Mouse (Mus musculus) macrophage (primary cell): Measurements from ENCODE around the gene Kctd6. TPM values are rescaled to one million over a fixed set of nuclear protein-coding genes. Genes with fewer than 3 reads are reported as not detected.

Experiments used
- H3K27ac ChIP-seq: fragments of 350-480 bp; formaldehyde crosslinking; 2 replicates; pipeline ENCODE4 v1.9.0; 2021
- H3K36me3 ChIP-seq: fragments of 350-480 bp; formaldehyde crosslinking; 2 replicates; pipeline ENCODE4 v1.9.0; 2021; ENCODE audit errors: inconsistent target
- H3K4me3 ChIP-seq: fragments of 350-480 bp; formaldehyde crosslinking; 2 replicates; pipeline ENCODE4 v1.9.0; 2021; ENCODE audit errors: inconsistent target
- H3K79me2 ChIP-seq: fragments of 350-480 bp; formaldehyde crosslinking; 2 replicates; pipeline ENCODE4 v1.9.0; 2021; ENCODE audit errors: inconsistent target
- WGBS: methylation state at CpG from one replicate; pipeline ENCODE4 v1.1.7; 2026; ENCODE audit warnings: inconsistent platforms; ENCODE audit not compliant: missing documents; 5-methylcytosine and 5-hydroxymethylcytosine counted together
- polyA plus RNA-seq: library from polyadenylated mRNA; stranded (reverse); fragments of 250-400 nt; gene quantifications from 3 replicates; pipeline ENCODE4 v1.2.4, GENCODE M21; 2018; ENCODE audit warnings: inconsistent platforms
- total RNA-seq, 78 experiments: library from RNA; depleted of rRNA; stranded (reverse); fragments of 250-400 nt; gene quantifications; 1 replicate in 9 of 78; 2 replicates in 24 of 78; 3 replicates in 43 of 78; 4 replicates in 2 of 78; pipeline ENCODE4 v1.2.4; 2018; ENCODE audit warnings: inconsistent platforms in 56 of 78

Gene Kctd6
- total RNA-seq (2018; cell fraction: chromatin; rRNA removed): 10 to 100 TPM in 25 of 26 experiments, 1 to 10 TPM in 1; 9.7 to 41.4 (median 21.3) TPM
- total RNA-seq (2018; cell fraction: cytosol; rRNA removed): 10 to 100 TPM in 24 of 26 experiments, 1 to 10 TPM in 2; 8.5 to 17.8 (median 13.6) TPM
- total RNA-seq (2018; cell fraction: nucleus; rRNA removed): 10 to 100 TPM; 11.1 to 53.2 (median 22.5) TPM
- polyA plus RNA-seq: 8.9 to 15.7 TPM (median 13.6 TPM) in 3 replicates

DNA sequence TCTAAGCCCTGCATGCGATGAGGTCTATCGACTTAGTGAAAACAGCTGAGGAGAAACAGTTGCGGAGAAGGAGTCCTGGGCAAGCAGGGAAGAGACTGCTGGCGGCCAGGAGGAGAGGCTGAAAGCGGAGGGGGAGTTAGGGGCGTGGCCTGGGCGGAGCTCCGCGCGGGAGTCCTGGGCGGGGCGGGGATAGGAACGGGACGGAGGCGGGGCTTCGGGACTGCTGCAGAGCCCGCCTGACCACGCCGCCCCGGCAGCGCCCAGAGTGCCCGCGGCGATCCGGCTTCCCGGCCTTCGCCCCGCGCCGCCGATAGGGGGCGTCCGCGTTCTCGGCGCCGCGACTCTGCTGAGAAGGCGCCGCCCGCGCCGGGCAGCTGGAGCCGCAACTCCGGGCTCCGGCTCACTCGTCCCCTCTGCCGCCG is at the start of gene Kctd6:
Gene Kctd6 (plus strand): TSS at position 338 of the 422 bp plus-strand sequence.
- 0% methylated on average over 44 of the region's 49 CpGs for WGBS
- H3K36me3 ChIP-seq: no peaks in the 10 kb centered on the region
- H3K27ac ChIP-seq: 0 out of 2 replicates have a peak within 1 kb of the TSS, but pooled peaks have one; percentile 28
- H3K79me2 ChIP-seq: peaks cover 39% of the 10 kb centered on the region; the same call in 1 of the 2 replicates
- H3K4me3 ChIP-seq: peak within 1 kb of the TSS; percentile 80

DNA sequence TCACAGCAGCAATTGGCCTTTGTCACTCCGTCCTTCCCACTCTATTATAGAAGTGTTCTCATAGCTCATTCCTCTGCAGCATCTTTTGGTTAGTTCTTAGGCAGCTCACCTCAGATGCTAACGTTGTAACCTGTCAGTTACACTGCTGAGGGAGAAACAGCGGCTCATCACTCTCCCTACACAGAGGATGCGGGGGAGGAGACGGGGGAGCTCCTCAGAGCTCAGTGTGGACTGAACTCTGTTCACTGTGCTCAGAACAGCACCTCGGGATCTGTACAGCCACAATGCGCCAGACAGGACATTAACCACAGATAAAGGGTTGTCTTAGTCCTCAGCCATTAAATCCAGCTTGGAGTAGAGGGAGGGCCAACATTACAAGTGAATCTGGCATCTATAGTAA is 49.5 kb upstream of the Kctd6 start:
- no peak overlapping the region for H3K27ac ChIP-seq
- WGBS: 94% methylated on average over 7 of the region's 7 CpGs
- no peaks in the 10 kb centered on the region for H3K79me2 ChIP-seq
- H3K4me3 ChIP-seq: no peak overlapping the region
- peaks cover 73% of the 10 kb centered on the region for H3K36me3 ChIP-seq

DNA sequence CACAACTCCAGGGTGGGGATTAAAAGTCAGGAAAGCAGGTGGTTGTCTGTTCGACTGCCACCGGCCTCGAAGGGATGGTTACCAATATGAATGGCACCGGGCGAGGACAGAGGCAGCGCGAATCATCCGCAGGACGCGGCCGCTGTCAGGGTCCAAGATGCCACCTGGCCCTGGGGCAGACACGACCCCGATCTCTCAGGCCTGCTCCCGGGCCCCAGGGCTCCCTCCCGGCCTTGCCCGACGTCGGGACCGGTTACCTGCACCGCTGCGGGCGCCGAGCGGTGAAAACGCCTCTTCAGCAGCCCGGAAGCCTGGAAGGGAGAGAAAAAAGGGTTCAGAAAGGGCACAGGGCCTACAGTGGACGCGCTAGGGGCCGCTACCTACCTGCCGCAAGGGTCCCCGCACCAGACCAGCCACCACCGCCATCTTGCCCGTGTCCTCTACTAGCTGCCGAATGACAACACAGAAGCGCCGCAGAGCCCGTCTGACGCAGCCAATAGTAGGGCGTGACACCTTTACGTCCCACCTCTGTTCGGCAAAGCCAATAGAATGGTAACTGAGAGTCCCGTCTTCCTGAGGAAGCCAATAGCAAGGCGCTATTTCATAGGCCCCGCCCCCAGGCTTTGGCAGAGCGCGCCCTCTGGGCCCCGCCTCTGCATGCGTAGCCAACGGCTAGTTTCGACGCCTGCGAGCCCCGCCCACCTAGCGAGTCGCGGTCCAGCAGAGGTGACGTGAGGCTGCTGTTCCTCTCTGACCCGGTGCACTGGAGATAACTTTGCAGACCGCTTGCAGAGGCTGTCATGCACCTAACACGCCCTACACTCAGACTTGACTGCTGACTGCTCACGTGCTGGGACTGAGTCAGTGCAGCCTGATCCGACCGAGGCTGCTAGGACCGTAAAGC is 41.2 kb upstream of the Kctd6 start, which contains the start of gene Pdhb:
Gene Pdhb (minus strand): TSS at position 519 of the 904 bp plus-strand sequence.
- Histone ChIP-seq H3K79me2 (peaks cover 17% of the 10 kb centered on the region), H3K4me3 (peak within 1 kb of the TSS; percentile 65), H3K27ac (peak within 1 kb of the TSS; percentile 67), H3K36me3 (peaks cover 21% of the 10 kb centered on the region)
- WGBS: 0% methylated on average over 64 of the region's 64 CpGs

DNA sequence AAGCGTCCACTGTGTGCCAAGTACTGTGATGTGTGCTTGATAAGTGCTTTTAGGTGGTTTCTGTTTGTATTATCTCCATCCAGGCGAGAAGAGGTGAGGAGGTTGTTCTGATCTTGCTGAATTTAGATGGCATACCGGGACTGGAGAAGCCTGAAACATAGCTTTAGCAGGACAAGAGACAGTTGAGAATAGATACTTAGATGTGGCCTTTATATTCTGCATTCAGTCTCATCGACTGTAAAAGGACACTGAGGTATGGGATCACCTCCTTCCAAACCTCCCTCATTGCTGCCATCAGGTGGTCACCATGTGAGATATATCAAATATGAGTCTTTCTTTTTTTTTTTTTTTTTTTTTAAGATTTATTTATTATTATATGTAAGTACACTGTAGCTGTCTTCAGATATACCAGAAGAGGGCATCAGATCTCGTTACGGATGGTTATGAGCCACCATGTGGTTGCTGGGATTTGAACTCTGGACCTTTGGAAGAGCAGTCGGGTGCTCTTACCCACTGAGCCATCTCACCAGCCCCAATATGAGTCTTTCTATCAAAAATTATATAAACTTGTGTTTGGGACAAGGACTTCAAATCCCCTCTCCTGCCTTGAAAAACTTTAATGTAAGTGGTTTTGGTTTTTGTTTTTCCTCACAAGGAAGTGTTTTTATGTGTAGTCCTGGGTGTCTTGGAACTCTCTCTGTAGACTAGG is 40.2 kb upstream of the Kctd6 start:
- Histone ChIP-seq H3K36me3 (peaks cover 15% of the 10 kb centered on the region; the same call in 1 of the 2 replicates), H3K27ac (peak overlapping the region; percentile 67), H3K4me3 (peak overlapping the region; percentile 41), H3K79me2 (peaks cover 17% of the 10 kb centered on the region)
- 23% methylated on average over 5 of the region's 7 CpGs for WGBS

DNA sequence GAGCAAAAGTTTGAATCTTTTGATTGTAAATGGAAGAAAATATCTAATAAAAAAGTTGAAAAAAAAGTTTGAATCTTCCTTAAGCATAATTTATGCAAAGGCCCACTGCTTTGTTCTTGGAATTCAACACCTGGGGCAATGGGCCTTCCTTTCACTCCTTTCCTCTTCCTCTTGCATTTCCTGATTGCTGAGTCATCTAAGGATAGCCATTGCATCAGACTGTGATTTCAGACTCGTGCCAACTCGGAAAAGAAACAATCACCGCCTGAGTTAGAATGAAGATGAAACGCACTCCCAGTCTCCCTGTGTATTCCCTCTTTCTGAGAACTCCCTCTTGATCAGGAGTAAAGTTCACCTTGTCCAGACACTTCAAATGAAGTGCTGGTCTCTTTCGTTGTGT is 39.3 kb upstream of the Kctd6 start:
- 65% methylated on average over 5 of the region's 5 CpGs for WGBS
- Histone ChIP-seq H3K27ac (no peak overlapping the region), H3K36me3 (peaks cover 5% of the 10 kb centered on the region; the same call in 1 of the 2 replicates), H3K79me2 (peaks cover 17% of the 10 kb centered on the region), H3K4me3 (no peak overlapping the region)

DNA sequence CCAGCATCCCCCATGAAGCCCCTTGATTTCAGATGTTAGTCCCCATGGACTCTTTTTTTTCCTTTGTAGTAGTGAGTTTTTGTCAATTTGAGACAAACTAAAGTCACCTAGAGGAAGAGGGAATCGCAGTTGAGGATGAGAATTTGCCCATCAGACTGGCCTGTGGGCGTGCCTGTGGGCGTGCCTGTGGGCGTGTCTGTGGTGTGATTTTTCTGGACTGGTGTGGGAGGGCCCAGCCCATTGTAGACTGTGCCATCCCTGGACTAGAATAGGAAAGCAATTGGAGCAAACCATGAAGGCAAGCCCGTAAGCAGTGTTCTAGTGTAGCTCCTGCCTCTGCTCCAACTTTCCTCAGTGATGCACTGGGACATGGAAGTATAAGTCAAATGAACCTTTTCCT is 37.7 kb upstream of the Kctd6 start:
- no peaks in the 10 kb centered on the region for H3K36me3 ChIP-seq
- H3K4me3 ChIP-seq: no peak overlapping the region
- H3K27ac ChIP-seq: no peak overlapping the region
- H3K79me2 ChIP-seq: peaks cover 13% of the 10 kb centered on the region
- 49% methylated on average over 5 of the region's 5 CpGs for WGBS

DNA sequence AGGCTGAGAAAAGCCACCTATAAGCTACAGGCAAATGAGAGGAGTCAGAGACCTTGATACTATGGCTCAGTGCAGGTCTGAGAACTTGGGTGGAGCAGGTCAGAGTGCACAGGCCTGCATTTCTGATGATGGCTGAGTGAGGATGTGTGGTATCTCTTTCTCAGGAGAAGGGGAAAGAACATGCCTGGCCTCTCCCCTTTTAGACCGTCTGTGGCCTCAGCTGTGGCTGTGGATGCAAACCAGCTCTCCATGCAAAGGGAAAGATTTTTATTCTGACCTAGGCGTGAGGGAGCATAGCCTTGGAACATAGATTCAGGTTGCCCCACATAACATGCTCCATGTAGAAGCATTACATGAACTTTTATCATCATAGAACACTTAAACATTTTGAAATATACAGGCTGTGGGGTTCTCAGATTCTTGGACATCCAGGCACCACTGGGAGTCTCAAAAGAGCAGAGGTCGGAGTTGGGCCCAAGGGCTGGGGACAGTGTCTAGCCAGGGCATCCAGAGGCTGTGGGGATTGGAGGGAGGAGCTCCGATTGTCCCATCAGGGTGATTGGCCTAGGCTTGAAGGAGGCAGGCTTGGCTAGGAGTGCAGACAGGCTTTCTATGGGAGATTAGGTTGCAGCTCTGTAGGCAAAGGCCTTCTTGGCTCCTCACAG is 33.4 kb upstream of the Kctd6 start:
- H3K27ac ChIP-seq: no peak overlapping the region
- no peaks in the 10 kb centered on the region for H3K79me2 ChIP-seq
- WGBS: 88% methylated on average over 4 of the region's 4 CpGs
- H3K36me3 ChIP-seq: no peaks in the 10 kb centered on the region
- H3K4me3 ChIP-seq: no peak overlapping the region

DNA sequence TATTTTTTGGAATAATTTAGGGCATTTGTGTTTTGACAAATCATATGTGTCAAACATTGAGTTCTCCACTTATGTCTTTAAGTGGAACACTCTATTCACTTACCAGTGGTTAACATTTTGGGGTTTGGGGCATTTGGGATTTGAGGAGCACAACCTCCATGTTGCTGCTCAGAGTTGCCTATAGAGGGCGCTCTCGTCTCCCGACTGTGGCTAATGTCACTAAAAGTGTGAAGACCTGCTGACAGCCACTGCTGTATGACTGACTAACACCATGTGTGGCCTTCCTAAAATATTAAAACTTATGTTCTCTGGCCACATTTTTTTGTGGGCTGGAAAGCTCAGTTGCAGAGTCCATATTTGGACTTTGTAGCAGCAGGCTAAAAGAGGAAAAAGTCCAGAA is 30.6 kb upstream of the Kctd6 start:
- H3K27ac ChIP-seq: no peak overlapping the region
- H3K36me3 ChIP-seq: no peaks in the 10 kb centered on the region
- no peak overlapping the region for H3K4me3 ChIP-seq
- no peaks in the 10 kb centered on the region for H3K79me2 ChIP-seq
- WGBS: 76% methylated on average over 3 of the region's 3 CpGs

DNA sequence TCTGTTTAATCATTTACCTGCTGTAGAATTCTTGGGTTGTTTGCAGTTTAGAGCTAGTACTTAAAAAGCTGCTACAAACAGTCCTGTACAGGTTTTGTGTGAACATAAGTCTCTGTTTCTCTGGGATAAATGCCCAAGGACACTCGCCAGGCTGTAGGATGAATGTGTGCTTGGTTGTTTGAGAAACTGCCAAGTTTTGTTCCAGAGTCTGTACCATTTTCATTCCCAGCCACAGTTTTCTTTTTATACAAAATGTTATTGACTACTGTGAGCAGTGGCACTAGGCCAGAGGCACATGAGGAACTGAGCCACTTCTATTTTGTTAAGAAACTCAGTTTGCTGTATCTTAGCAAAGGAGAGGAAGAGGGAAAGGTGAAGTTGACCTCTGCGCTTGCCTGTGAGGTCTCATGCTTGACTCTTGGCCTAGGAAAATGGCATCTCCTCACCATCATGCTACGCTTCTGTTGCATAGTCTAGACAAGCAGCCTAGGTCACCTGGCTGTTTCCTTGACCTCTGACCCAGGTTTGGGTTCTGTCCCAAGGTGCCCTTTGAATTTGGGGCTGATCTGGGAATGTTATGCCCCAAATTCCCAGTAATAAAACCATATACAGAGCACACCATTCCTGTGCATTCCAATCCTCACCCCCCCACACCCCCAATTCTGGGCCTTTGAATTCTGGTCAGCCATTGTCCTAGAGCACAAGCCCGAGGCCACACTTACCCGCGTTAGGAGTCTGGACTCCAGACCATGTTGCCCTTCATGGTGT is 27.5 kb upstream of the Kctd6 start:
- no peak overlapping the region for H3K4me3 ChIP-seq
- 92% methylated on average over 6 of the region's 6 CpGs for WGBS
- no peak overlapping the region for H3K27ac ChIP-seq
- no peaks in the 10 kb centered on the region for H3K36me3 ChIP-seq
- H3K79me2 ChIP-seq: no peaks in the 10 kb centered on the region

DNA sequence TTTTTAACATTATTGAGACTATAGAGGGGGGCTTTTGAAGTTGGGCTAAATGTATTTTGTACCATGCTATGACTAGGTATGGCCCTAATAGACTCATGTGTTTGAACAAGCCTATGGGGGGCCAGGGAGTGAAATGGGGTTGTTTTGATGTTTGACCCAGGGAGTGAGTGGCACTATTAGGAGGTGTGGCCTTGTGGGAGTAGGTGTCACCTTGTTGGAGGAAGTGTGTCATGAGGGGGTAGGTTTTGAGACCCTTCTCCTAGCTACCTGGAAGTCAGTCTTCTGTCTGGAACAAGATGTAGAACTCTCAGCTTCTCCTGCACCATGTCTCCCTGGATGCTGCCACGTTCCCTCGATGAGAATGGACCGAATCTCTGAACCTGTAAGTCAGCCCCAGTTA is 23.4 kb upstream of the Kctd6 start:
- Histone ChIP-seq H3K79me2 (no peaks in the 10 kb centered on the region), H3K4me3 (no peak overlapping the region)
- WGBS: 95% methylated on average over 3 of the region's 3 CpGs

DNA sequence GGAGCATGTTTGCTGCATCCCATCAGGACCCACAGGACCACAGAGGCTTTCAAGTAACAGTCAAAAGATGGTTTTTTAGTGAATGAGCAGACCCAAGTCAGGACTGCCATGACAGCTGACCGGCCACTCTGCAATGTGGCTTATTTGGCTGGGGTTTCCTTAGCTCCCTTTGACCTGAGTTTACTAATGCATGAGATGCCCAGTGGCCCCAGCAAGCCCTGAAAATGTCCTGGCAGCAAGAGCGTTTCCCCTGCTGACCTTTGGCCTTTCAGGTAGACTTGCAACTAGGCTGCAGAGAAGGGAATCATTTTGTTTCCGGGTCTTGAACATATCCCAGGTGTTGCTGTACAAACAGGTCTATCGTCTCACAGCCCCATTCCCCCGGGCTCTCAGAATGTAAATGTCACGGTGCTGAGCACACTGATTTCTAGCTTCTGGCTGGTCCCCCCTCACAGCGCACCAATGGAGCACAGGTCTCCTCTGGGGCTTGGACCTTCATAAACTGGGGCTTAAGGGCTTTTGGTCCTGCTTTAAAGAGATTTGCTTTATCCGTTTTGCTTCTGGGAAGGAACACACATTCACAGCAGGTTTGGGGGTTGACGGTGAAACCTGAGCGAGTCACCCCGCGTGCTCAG is 22.5 kb upstream of the Kctd6 start:
- H3K36me3 ChIP-seq: no peaks in the 10 kb centered on the region
- WGBS: 92% methylated on average over 11 of the region's 12 CpGs
- H3K79me2 ChIP-seq: no peaks in the 10 kb centered on the region
- no peak overlapping the region for H3K4me3 ChIP-seq
- H3K27ac ChIP-seq: no peak overlapping the region

More for the DNA sequence above, 23.4 kb upstream of the Kctd6 start:
- no peaks in the 10 kb centered on the region for H3K36me3 ChIP-seq
- H3K27ac ChIP-seq: no peak overlapping the region

DNA sequence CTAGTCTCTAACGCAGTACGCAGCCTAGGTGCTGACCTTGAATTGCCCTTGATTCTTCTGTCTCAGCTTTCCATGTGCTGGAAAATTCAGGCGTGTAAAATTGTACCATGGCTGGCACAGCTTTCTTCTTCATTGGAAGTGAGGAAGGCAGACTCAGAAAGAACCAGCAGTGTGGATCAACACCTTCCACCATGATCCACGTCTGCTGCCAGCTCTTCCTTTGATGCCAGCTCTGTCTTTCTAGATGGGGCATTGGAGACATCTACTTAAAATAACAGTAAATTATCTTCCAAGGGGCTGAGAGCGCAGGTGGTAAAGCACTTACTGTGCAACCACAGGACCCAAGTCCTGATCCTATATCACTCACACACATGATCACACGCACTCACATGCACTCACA is 21.2 kb upstream of the Kctd6 start:
- Histone ChIP-seq H3K4me3 (no peak overlapping the region), H3K27ac (no peak overlapping the region), H3K36me3 (no peaks in the 10 kb centered on the region), H3K79me2 (no peaks in the 10 kb centered on the region)
- WGBS: 96% methylated on average over 6 of the region's 6 CpGs

DNA sequence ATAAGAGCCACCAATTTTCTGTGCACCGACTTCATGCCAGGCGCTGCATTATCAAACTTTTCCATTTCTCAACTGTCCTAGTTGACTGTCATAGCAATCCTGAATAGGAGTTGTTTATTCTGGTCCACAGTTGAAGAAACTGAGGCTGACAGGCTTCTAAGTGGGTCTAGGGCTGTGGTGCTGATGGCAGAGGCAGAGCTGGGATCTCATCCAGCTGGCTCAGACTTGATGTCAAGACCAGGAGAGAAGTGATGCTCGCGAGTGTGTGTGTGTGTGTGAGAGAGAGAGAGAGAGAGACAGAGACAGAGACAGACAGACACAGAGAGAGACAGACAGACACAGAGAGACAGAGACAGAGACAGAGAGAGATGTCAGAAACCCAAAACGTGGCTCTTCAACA is 13.2 kb upstream of the Kctd6 start:
- no peaks in the 10 kb centered on the region for H3K36me3 ChIP-seq
- H3K4me3 ChIP-seq: no peak overlapping the region
- WGBS: 86% methylated on average over 5 of the region's 5 CpGs
- no peak overlapping the region for H3K27ac ChIP-seq
- H3K79me2 ChIP-seq: no peaks in the 10 kb centered on the region
